Mouse (Mus musculus) bone marrow macrophage, adult 2 months (primary cell): Measurements from ENCODE around the gene Cfap74.

Experiments
- CTCF ChIP-seq: IDR thresholded peaks from 2 replicates; pipeline ENCODE4 v1.5.1; 2012; ENCODE audit warnings: low read depth, mild to moderate bottlenecking, low read length, moderate library complexity
- POLR2A ChIP-seq: IDR thresholded peaks from 2 replicates; pipeline ENCODE4 v1.6.1; 2012; ENCODE audit warnings: mild to moderate bottlenecking, low read depth, low read length, borderline replicate concordance

DNA sequence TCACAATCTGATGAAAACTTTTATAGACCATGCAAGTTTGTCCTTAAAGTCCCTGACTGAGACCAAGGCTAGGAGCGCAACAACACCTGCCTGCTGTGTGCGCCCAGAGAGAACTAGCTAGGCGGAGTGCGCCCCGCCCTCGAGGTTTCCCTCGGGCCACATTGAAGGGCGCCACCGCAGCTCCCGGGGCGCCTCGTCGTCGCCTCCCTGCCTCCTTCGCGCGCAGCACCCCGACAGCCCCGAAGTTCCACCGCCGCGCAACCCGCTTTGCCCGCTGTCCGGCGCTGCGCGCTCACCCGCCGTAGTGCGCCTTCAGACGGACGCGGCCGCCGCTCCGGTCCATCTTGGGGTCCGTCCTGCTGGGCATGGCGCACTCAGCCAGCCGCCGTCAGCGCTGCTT is 48.1 kb upstream of the Cfap74 start:
- no peak for TF ChIP-seq CTCF
- no peak for TF ChIP-seq POLR2A
